ENCODE assay signal across 23 mouse cellular contexts in the genomic region with DNA sequence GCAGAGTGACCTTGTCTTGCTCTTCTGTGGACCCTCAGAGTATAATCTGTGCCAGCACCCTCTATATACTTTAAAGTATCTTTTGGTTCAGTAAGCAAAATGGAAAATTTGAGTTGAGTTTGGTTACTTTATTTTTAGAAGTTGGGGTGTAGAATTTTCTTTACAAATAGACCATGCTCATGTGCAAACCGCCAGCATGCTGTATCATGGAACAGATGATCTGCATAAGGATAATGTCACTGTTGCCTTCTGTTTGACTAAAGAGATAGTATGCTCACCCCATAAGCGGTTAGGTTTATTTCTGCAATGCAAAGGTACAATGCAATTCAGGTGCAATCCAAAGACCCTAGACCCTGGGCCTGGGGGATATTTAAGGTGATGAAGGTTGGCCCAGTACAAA. TPM values are rescaled to one million over a fixed set of nuclear protein-coding genes. Genes with fewer than 3 reads are reported as not detected.
"Had no signal": no experiment of that assay in that cellular context is flagged by ENCODE, and none has a peak within 500 bp of the region (broad histone marks: within the 10 kb centered on the region; RNA-seq: fewer than 3 reads in every experiment).

No protein-coding gene starts in this region.

- H3K4me2 ChIP-seq: limb, embryonic 12.5 days; limb, embryonic 15.5 days; liver, embryonic 11.5 days; lung, embryonic 14.5 days; midbrain, embryonic 13.5 days; neural tube, embryonic 13.5 days had no signal

- H3K9ac ChIP-seq: limb, embryonic 12.5 days; limb, embryonic 15.5 days; liver, embryonic 14.5 days; liver, postnatal 0 days; lung, embryonic 14.5 days; midbrain, embryonic 13.5 days; neural tube, embryonic 13.5 days had no signal

- H3K36me3 ChIP-seq: limb, embryonic 12.5 days; limb, embryonic 15.5 days; midbrain, embryonic 10.5 days; midbrain, embryonic 13.5 days; neural tube, embryonic 13.5 days had no signal

- H3K27ac ChIP-seq: limb, embryonic 12.5 days; limb, embryonic 15.5 days; liver, embryonic 14.5 days; midbrain, embryonic 10.5 days; midbrain, embryonic 13.5 days; neural tube, embryonic 13.5 days; stomach, postnatal 0 days had no signal

- DNase-seq: kidney, adult 11 months; kidney, adult 8-10 months; kidney, postnatal 14 days; kidney, postnatal 4 days; left cerebral cortex, postnatal 4 days; liver, postnatal 0 days; lung, embryonic 14.5 days; retina, postnatal 1 day; right cerebral cortex, postnatal 25 days; thymus, postnatal 25 days had no signal

- ATAC-seq: liver, postnatal 0 days; lung, postnatal 0 days; midbrain, embryonic 13.5 days; midbrain, embryonic 16.5 days had no signal

- H3K4me3 ChIP-seq: limb, embryonic 12.5 days; limb, embryonic 15.5 days; megakaryocyte, embryonic 14.5 days; midbrain, embryonic 10.5 days; midbrain, embryonic 13.5 days; myocyte; neural tube, embryonic 13.5 days had no signal

- H3K27me3 ChIP-seq: limb, embryonic 12.5 days; limb, embryonic 15.5 days; megakaryocyte, embryonic 14.5 days; midbrain, embryonic 13.5 days; neural tube, embryonic 13.5 days had no signal

- H3K9me3 ChIP-seq: limb, embryonic 12.5 days; limb, embryonic 15.5 days; megakaryocyte, embryonic 14.5 days; midbrain, embryonic 10.5 days; midbrain, embryonic 13.5 days; neural tube, embryonic 13.5 days had no signal

- H3K4me1 ChIP-seq: limb, embryonic 12.5 days; midbrain, embryonic 10.5 days; midbrain, embryonic 13.5 days; neural tube, embryonic 13.5 days had no signal

RNA-seq across cellular contexts. Expression of gene Plau, which starts 10.9 kb away (rescaled TPM):
- total RNA-seq: monocyte, adult 5-6 weeks had no signal
